In genomic region chr17:87770766-87771165, GRCm38 (mm10) we compare ENCODE assay signal across 15 mouse cellular contexts. TPM values are rescaled to one million over a fixed set of nuclear protein-coding genes. Genes with fewer than 3 reads are reported as not detected.
DNase-seq lines count a peak whose midpoint lies in the region; ATAC-seq and TF ChIP-seq lines count a peak whose summit lies in the region.
"Had no signal": no experiment of that assay in that cellular context is flagged by ENCODE, and none has a peak within 500 bp of the region (broad histone marks: within the 10 kb centered on the region; RNA-seq: fewer than 3 reads in every experiment).

No protein-coding gene starts in this region.

- WGBS in midbrain, postnatal 0 days, result 52% methylated on average over 5 of the region's 5 CpGs
- WGBS in midbrain, embryonic 16.5 days, result 40% methylated on average over 5 of the region's 5 CpGs
- WGBS in liver, embryonic 12.5 days (ENCODE audit: insufficient replicate concordance), result 37% methylated on average over 5 of the region's 5 CpGs

- ATAC-seq in midbrain, postnatal 0 days (ENCODE audit: low FRiP score), result no peak
- no peak for ATAC-seq in midbrain, embryonic 16.5 days
- no peak for ATAC-seq in liver, embryonic 12.5 days

- H3K27me3 ChIP-seq in midbrain, postnatal 0 days (ENCODE audit: insufficient read depth, low read length), result no peaks in the 10 kb centered on the region
- H3K27me3 ChIP-seq in midbrain, embryonic 16.5 days (ENCODE audit: control insufficient read depth, insufficient read depth, low read depth, low read length), result no peaks in the 10 kb centered on the region
- no peaks in the 10 kb centered on the region for H3K27me3 ChIP-seq in liver, embryonic 12.5 days (replicated peaks)
- H3K27me3 ChIP-seq: limb, embryonic 13.5 days had no signal

- peak; percentile 19 to 37 for DNase-seq in adrenal gland, adult (ENCODE audit: inconsistent age in 2 of 2, low spot score in 1 of 2)
- no peak for DNase-seq in adrenal gland, adult 18-20 months (ENCODE audit: low spot score in 2 of 2)
- peak; percentile 50 for DNase-seq in midbrain, postnatal 0 days (ENCODE audit: low spot score)
- DNase-seq in cerebellum, adult 9-11 months, result peak; percentile 97
- DNase-seq in lung, postnatal 25 days (ENCODE audit: low spot score), result no peak
- DNase-seq in thymus, postnatal 10 days (ENCODE audit: low spot score in 2 of 2), result no peak
- DNase-seq: heart, postnatal 14 days; kidney, postnatal 14 days; lung, adult 18-20 months had no signal

- H3K9me3 ChIP-seq in midbrain, postnatal 0 days (ENCODE audit: low read length), result no peaks in the 10 kb centered on the region
- no peaks in the 10 kb centered on the region for H3K9me3 ChIP-seq in midbrain, embryonic 16.5 days (replicated peaks; ENCODE audit: control insufficient read depth, low read length, poor library complexity, severe bottlenecking)
- H3K9me3 ChIP-seq in liver, embryonic 12.5 days (replicated peaks), result no peaks in the 10 kb centered on the region
- H3K9me3 ChIP-seq: limb, embryonic 13.5 days had no signal

- H3K9ac ChIP-seq in midbrain, postnatal 0 days (replicated peaks; ENCODE audit: low read length, poor library complexity, severe bottlenecking), result no peak overlapping the region
- H3K9ac ChIP-seq in midbrain, embryonic 16.5 days (ENCODE audit: low read depth, low read length), result no peak overlapping the region
- no peak overlapping the region for H3K9ac ChIP-seq in liver, embryonic 12.5 days
- H3K9ac ChIP-seq: limb, embryonic 13.5 days had no signal

- H3K4me3 ChIP-seq in midbrain, postnatal 0 days (ENCODE audit: low read depth, low read length), result no peak overlapping the region
- no peak overlapping the region for H3K4me3 ChIP-seq in midbrain, embryonic 16.5 days (ENCODE audit: low read depth, low read length)
- H3K4me3 ChIP-seq in liver, embryonic 12.5 days, result no peak overlapping the region
- H3K4me3 ChIP-seq: heart, adult 2 months; limb, embryonic 13.5 days had no signal

- no peak overlapping the region for H3K27ac ChIP-seq in midbrain, postnatal 0 days (ENCODE audit: low read depth, low read length)
- H3K27ac ChIP-seq in midbrain, embryonic 16.5 days (ENCODE audit: low read length), result no peak overlapping the region
- H3K27ac ChIP-seq in liver, embryonic 12.5 days, result no peak overlapping the region
- H3K27ac ChIP-seq: heart, adult 2 months; limb, embryonic 13.5 days; stomach, postnatal 0 days had no signal

- no peaks in the 10 kb centered on the region for H3K36me3 ChIP-seq in midbrain, postnatal 0 days (ENCODE audit: insufficient read depth, low read length)
- H3K36me3 ChIP-seq in midbrain, embryonic 16.5 days (ENCODE audit: control insufficient read depth, insufficient read depth, low read length), result no peaks in the 10 kb centered on the region
- no peaks in the 10 kb centered on the region for H3K36me3 ChIP-seq in liver, embryonic 12.5 days
- H3K36me3 ChIP-seq: limb, embryonic 13.5 days had no signal

- H3K4me1 ChIP-seq in midbrain, postnatal 0 days (ENCODE audit: insufficient read depth, low read length), result no peaks in the 10 kb centered on the region
- no peaks in the 10 kb centered on the region for H3K4me1 ChIP-seq in midbrain, embryonic 16.5 days (ENCODE audit: control insufficient read depth, insufficient read depth, low read length)
- H3K4me1 ChIP-seq in liver, embryonic 12.5 days, result no peaks in the 10 kb centered on the region
- H3K4me1 ChIP-seq: limb, embryonic 13.5 days had no signal

- H3K4me2 ChIP-seq in midbrain, postnatal 0 days (ENCODE audit: low read depth, low read length, poor library complexity, severe bottlenecking), result no peak overlapping the region
- no peak overlapping the region for H3K4me2 ChIP-seq in midbrain, embryonic 16.5 days (ENCODE audit: low read length)
- no peak overlapping the region for H3K4me2 ChIP-seq in liver, embryonic 12.5 days
- H3K4me2 ChIP-seq: limb, embryonic 13.5 days had no signal

- TF ChIP-seq CTCF in midbrain, postnatal 0 days (IDR thresholded peaks at IDR 0.05), result no peak

RNA-seq across cellular contexts. Expression of gene Kcnk12, which starts 27.0 kb away (rescaled TPM):
- under 1 TPM in 1 of 2 experiments, not detected in 1; 0.27 TPM for total RNA-seq in adrenal gland, adult 18-20 months (2021)
- 5.1 and 7.3 TPM in 2 replicates for total RNA-seq in midbrain, postnatal 0 days (2014; rRNA removed)
- 1.9 and 2.3 TPM in 2 replicates for polyA plus RNA-seq in midbrain, postnatal 0 days (2015; fragmentation: Nextera tagmentation; extraction: Ambion mirVana)
- polyA plus RNA-seq in midbrain, embryonic 16.5 days (2015; fragmentation: Nextera tagmentation; extraction: Ambion mirVana), result 0.63 and 0.65 TPM in 2 replicates
- 0.83 and 1.2 TPM in 2 replicates for polyA plus RNA-seq in liver, embryonic 12.5 days (2016; fragmentation: Nextera tagmentation; extraction: Ambion mirVana)
- total RNA-seq: heart, adult 2 months; heart, postnatal 14 days had no signal
- polyA plus RNA-seq: intestine, embryonic 14.5 days; limb, embryonic 13.5 days had no signal

Comparison
In these comparisons a context has a peak if more than half of its experiments do, and no peak if none do; other contexts are left out.
1. DNase-seq: peak in adrenal gland, adult (2 of 2), midbrain, postnatal 0 days (single experiment) and cerebellum, adult 9-11 months (single experiment); none in adrenal gland, adult 18-20 months (0 of 2), lung, postnatal 25 days (single experiment) and thymus, postnatal 10 days (0 of 2).